16 mouse cellular contexts compared by ENCODE assay signal in the genomic region with DNA sequence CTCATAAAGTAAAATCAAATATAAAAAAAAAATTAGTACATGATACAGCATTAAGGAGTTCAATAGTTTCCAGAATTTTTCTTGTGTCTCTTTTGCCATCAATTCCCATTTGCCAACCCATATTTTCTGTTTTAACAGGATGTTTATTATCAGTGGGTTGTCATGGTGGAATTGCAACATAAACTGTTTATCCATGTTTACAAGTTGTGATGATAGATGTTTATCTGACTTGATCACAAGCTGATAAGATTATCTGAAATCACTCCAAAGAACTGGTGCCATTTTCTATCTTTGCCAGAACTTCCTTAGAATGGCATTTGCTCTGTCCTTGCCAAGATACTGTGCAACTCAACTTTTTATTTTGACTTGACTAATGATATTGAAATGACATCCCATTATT.
"Had no signal": no experiment of that assay in that cellular context is flagged by ENCODE, and none has a peak within 500 bp of the region (broad histone marks: within the 10 kb centered on the region; RNA-seq: fewer than 3 reads in every experiment).

No protein-coding gene starts in this region.

- H3K9me3 ChIP-seq: neural tube, embryonic 13.5 days; neural tube, embryonic 15.5 days; stomach, embryonic 15.5 days had no signal

- H3K4me3 ChIP-seq: neural tube, embryonic 13.5 days; neural tube, embryonic 15.5 days; stomach, embryonic 15.5 days had no signal

- H3K9ac ChIP-seq: neural tube, embryonic 13.5 days; neural tube, embryonic 15.5 days; stomach, embryonic 15.5 days had no signal

- H3K27me3 ChIP-seq: neural tube, embryonic 13.5 days; neural tube, embryonic 15.5 days; stomach, embryonic 15.5 days had no signal

- H3K4me2 ChIP-seq: neural tube, embryonic 13.5 days; neural tube, embryonic 15.5 days; stomach, embryonic 15.5 days had no signal

- DNase-seq: retina, postnatal 1 day; right cerebral cortex, adult 18-20 months; right cerebral cortex, postnatal 14 days; right cerebral cortex, postnatal 25 days; right cerebral cortex, postnatal 4 days; spleen, adult 18-20 months; thymus, adult 18-20 months; thymus, adult 2 months; thymus, postnatal 14 days; thymus, postnatal 25 days; thymus, postnatal 36 days; thymus, postnatal 4 days had no signal

- H3K27ac ChIP-seq: neural tube, embryonic 13.5 days; neural tube, embryonic 15.5 days; stomach, embryonic 15.5 days; stomach, postnatal 0 days had no signal

- H3K36me3 ChIP-seq: neural tube, embryonic 13.5 days; neural tube, embryonic 15.5 days; stomach, embryonic 15.5 days had no signal

- H3K4me1 ChIP-seq: neural tube, embryonic 13.5 days; neural tube, embryonic 15.5 days; stomach, embryonic 15.5 days had no signal
